11 mouse cellular contexts compared by ENCODE assay signal in the genomic region with DNA sequence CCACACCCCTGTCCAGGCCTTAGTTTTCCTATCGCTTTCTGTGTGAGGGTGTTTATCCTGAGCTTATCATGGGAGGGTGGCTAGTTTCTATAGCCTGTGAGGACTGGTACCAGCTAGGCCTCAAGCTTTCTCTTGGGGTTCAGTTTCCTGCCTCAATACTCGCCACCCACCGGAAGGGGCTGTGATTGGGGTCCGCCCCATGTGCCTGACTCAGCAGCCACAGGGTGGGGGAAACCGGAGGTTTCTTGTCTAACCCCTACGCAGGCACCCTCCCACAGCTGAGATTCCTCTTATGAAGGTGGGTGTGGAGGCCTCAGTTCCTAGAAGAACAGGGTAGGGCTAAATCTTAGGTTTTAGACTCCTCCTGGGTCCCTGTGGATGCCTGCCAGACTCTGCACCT. TPM values are rescaled to one million over a fixed set of nuclear protein-coding genes. Genes with fewer than 3 reads are reported as not detected.
DNase-seq lines count a peak whose midpoint lies in the region; ATAC-seq and TF ChIP-seq lines count a peak whose summit lies in the region.
"Had no signal": no experiment of that assay in that cellular context is flagged by ENCODE, and none has a peak within 500 bp of the region (broad histone marks: within the 10 kb centered on the region; RNA-seq: fewer than 3 reads in every experiment).

No protein-coding gene starts in this region.

- 77% methylated on average over 6 of the region's 6 CpGs for WGBS in intestine, embryonic 15.5 days
- 75% methylated on average over 6 of the region's 6 CpGs for WGBS in intestine, postnatal 0 days
- WGBS in stomach, embryonic 16.5 days = 61% methylated on average over 6 of the region's 6 CpGs

- no peaks in the 10 kb centered on the region for H3K36me3 ChIP-seq in intestine, embryonic 15.5 days
- no peaks in the 10 kb centered on the region for H3K36me3 ChIP-seq in intestine, postnatal 0 days (ENCODE audit: control insufficient read depth, insufficient read depth)
- H3K36me3 ChIP-seq in stomach, embryonic 16.5 days (ENCODE audit: control insufficient read depth, insufficient read depth, low read length) = no peaks in the 10 kb centered on the region

- peak; percentile 41 to 62 for DNase-seq in CD8-positive naive resting alpha-beta T cell, adult 2 months (ENCODE audit: low read depth in 2 of 2, low spot score in 2 of 2)
- no peak for DNase-seq in left cerebral cortex, adult 2 months (ENCODE audit: extremely low spot score in 1 of 2, low spot score in 2 of 2)
- DNase-seq in frontal cortex, postnatal 25 days (ENCODE audit: low spot score in 2 of 2) = no peak
- no peak for DNase-seq in embryo, embryonic 10 days (ENCODE audit: low spot score)
- DNase-seq: kidney, adult 9 months had no signal

- TF ChIP-seq CTCF in intestine, postnatal 0 days (IDR thresholded peaks at IDR 0.05; ENCODE audit: low read depth) = no peak
- TF ChIP-seq CTCF in left cerebral cortex, adult 2 months (IDR thresholded peaks at IDR 0.05) = no peak

- no peaks in the 10 kb centered on the region for H3K27me3 ChIP-seq in intestine, embryonic 15.5 days (replicated peaks)
- H3K27me3 ChIP-seq in intestine, postnatal 0 days (replicated peaks; ENCODE audit: control insufficient read depth, insufficient read depth, low read length) = no peaks in the 10 kb centered on the region
- H3K27me3 ChIP-seq in stomach, embryonic 16.5 days (ENCODE audit: control insufficient read depth, insufficient read depth, low read length) = no peaks in the 10 kb centered on the region

- H3K9me3 ChIP-seq in intestine, embryonic 15.5 days = no peaks in the 10 kb centered on the region
- H3K9me3 ChIP-seq in intestine, postnatal 0 days (ENCODE audit: control insufficient read depth) = no peaks in the 10 kb centered on the region
- H3K9me3 ChIP-seq in stomach, embryonic 16.5 days (replicated peaks; ENCODE audit: control insufficient read depth, low read length) = no peaks in the 10 kb centered on the region

- H3K4me3 ChIP-seq in intestine, embryonic 15.5 days (replicated peaks) = no peak overlapping the region
- no peak overlapping the region for H3K4me3 ChIP-seq in intestine, postnatal 0 days (ENCODE audit: low read depth, low read length)
- H3K4me3 ChIP-seq in stomach, embryonic 16.5 days (replicated peaks; ENCODE audit: low read length) = no peak overlapping the region
- no peak overlapping the region for H3K4me3 ChIP-seq in left cerebral cortex, adult 2 months
- H3K4me3 ChIP-seq: myocyte had no signal

- H3K27ac ChIP-seq in intestine, embryonic 15.5 days = no peak overlapping the region
- H3K27ac ChIP-seq in intestine, postnatal 0 days (ENCODE audit: low read depth, low read length) = no peak overlapping the region
- peak overlapping the region; percentile 88 for H3K27ac ChIP-seq in stomach, embryonic 16.5 days (ENCODE audit: low read length)
- H3K27ac ChIP-seq in left cerebral cortex, adult 2 months = no peak overlapping the region

- H3K4me2 ChIP-seq in intestine, embryonic 15.5 days (replicated peaks) = peak overlapping the region; percentile 10; the same call in 1 of the 2 replicates
- no peak overlapping the region for H3K4me2 ChIP-seq in intestine, postnatal 0 days (replicated peaks; ENCODE audit: low read depth)
- H3K4me2 ChIP-seq in stomach, embryonic 16.5 days (ENCODE audit: low read depth, low read length) = no peak overlapping the region

- no peak overlapping the region for H3K9ac ChIP-seq in intestine, embryonic 15.5 days
- no peak overlapping the region for H3K9ac ChIP-seq in intestine, postnatal 0 days (ENCODE audit: low read depth, low read length)
- H3K9ac ChIP-seq in stomach, embryonic 16.5 days (ENCODE audit: low read length) = peak overlapping the region; percentile 49; the same call in 1 of the 2 replicates

- intact Hi-C loops in left cerebral cortex, adult 2 months (cut with DNase I) = no loop called here

- peaks cover 66% of the 10 kb centered on the region for H3K4me1 ChIP-seq in intestine, embryonic 15.5 days (replicated peaks)
- peaks cover 12% of the 10 kb centered on the region; the same call in 1 of the 2 replicates for H3K4me1 ChIP-seq in intestine, postnatal 0 days (replicated peaks; ENCODE audit: control insufficient read depth, insufficient read depth, low read length)
- peaks cover 63% of the 10 kb centered on the region for H3K4me1 ChIP-seq in stomach, embryonic 16.5 days (ENCODE audit: control insufficient read depth, insufficient read depth, low read length)

- no peak for ATAC-seq in intestine, embryonic 15.5 days
- no peak for ATAC-seq in intestine, postnatal 0 days
- peak; percentile 55 for ATAC-seq in granulocyte monocyte progenitor cell, adult 5-6 weeks (replicated peaks; ENCODE audit: poor library complexity, severe bottlenecking)
- peak; percentile 67 for ATAC-seq in stomach, embryonic 16.5 days (ENCODE audit: insufficient read depth, low FRiP score)
- ATAC-seq: forebrain, embryonic 14.5 days had no signal

RNA-seq across cellular contexts. Expression of gene Rxra, which starts 17.4 kb away (rescaled TPM):
- 11.7 and 12.5 TPM in 2 replicates for polyA plus RNA-seq in intestine, embryonic 15.5 days (2015; fragmentation: Nextera tagmentation; extraction: Ambion mirVana)
- polyA plus RNA-seq in intestine, postnatal 0 days (2015; fragmentation: Nextera tagmentation; extraction: Ambion mirVana) = 9.0 and 10.2 TPM in 2 replicates
- total RNA-seq in granulocyte monocyte progenitor cell, adult 5-6 weeks (2014; fragmentation: Nextera tagmentation) = 1.8 and 3.2 TPM in 2 replicates
- total RNA-seq in granulocyte monocyte progenitor cell, adult 5-6 weeks (2017) = 0.77 and 1.4 TPM in 2 replicates
- polyA plus RNA-seq in stomach, embryonic 16.5 days (2015; fragmentation: Nextera tagmentation; extraction: Ambion mirVana) = 11.9 and 12.4 TPM in 2 replicates
- 10 to 100 TPM; 24.4 to 25.4 TPM for total RNA-seq in left cerebral cortex, adult 2 months (2021)

Comparison
In these comparisons a context has a peak if more than half of its experiments do, and no peak if none do; other contexts are left out.
1. ATAC-seq: peak in granulocyte monocyte progenitor cell, adult 5-6 weeks (single experiment) and stomach, embryonic 16.5 days (single experiment); none in intestine, embryonic 15.5 days (single experiment) and intestine, postnatal 0 days (single experiment).
2. DNase-seq: peak in CD8-positive naive resting alpha-beta T cell, adult 2 months (2 of 2); none in left cerebral cortex, adult 2 months (0 of 2), frontal cortex, postnatal 25 days (0 of 2) and embryo, embryonic 10 days (single experiment).